Mouse (Mus musculus) lung, postnatal 0 days (tissue): Measurements from ENCODE around the gene Leprot. TPM values are rescaled to one million over a fixed set of nuclear protein-coding genes. Genes with fewer than 3 reads are reported as not detected.

Experiments
- ATAC-seq: fragments of 200-750 bp; cut with Nextera tagmentation; 2 replicates; pipeline ENCODE4 v1.8.0; 2017; ENCODE audit warnings: moderate library complexity
- DNase-seq: peaks from one replicate; pipeline ENCODE4 v3.0.0-alpha.2; 2016; ENCODE audit warnings: low spot score
- H3K27ac ChIP-seq: fragments of 300-500 bp; sonication (generic); 2 replicates; pipeline ENCODE4 v1.5.1; 2014; ENCODE audit warnings: antibody characterized with exemption, mild to moderate bottlenecking, low read length, mixed read lengths
- H3K27me3 ChIP-seq: fragments of 300-500 bp; sonication (generic); replicated peaks from 2 replicates; pipeline ENCODE4 v1.6.1; 2014; ENCODE audit warnings: low read length, mixed read lengths; ENCODE audit not compliant: insufficient read depth
- H3K36me3 ChIP-seq: fragments of 300-500 bp; sonication (generic); 2 replicates; pipeline ENCODE4 v1.6.1; 2014; ENCODE audit warnings: low read length, mixed read lengths; ENCODE audit not compliant: insufficient read depth
- H3K4me1 ChIP-seq: fragments of 300-500 bp; sonication (generic); 2 replicates; pipeline ENCODE4 v1.6.1; 2014; ENCODE audit warnings: antibody characterized with exemption, low read depth, low read length, mixed read lengths; ENCODE audit not compliant: insufficient read depth
- H3K4me2 ChIP-seq: fragments of 300-500 bp; sonication (generic); replicated peaks from 2 replicates; pipeline ENCODE4 v1.6.1; 2014; ENCODE audit warnings: low read depth, mild to moderate bottlenecking, low read length, moderate library complexity, mixed read lengths
- H3K4me3 ChIP-seq: fragments of 300-500 bp; sonication (generic); 2 replicates; pipeline ENCODE4 v1.5.1; 2014; ENCODE audit warnings: low read depth, low read length
- H3K9ac ChIP-seq: fragments of 300-500 bp; sonication (generic); replicated peaks from 2 replicates; pipeline ENCODE4 v1.6.1; 2014; ENCODE audit warnings: low read depth, mild to moderate bottlenecking
- H3K9me3 ChIP-seq: fragments of 300-500 bp; sonication (generic); 2 replicates; pipeline ENCODE4 v1.6.1; 2016; ENCODE audit warnings: low read length, mixed read lengths
- CTCF ChIP-seq: IDR thresholded peaks from 2 replicates; pipeline ENCODE4 v1.5.1; 2016; ENCODE audit warnings: antibody characterized with exemption, mild to moderate bottlenecking
- EP300 ChIP-seq: IDR thresholded peaks from 2 replicates; pipeline ENCODE4 v1.6.1; 2016; ENCODE audit warnings: antibody characterized with exemption, mild to moderate bottlenecking, control low read depth
- WGBS: fragments of 180-500 bp; shearing (Covaris S2); extraction: QIAGEN DNeasy Blood & Tissue Kit; methylation state at CpG from one replicate; pipeline ENCODE4 v1.1.7; 2014; 5-methylcytosine and 5-hydroxymethylcytosine counted together
- polyA plus RNA-seq: library from polyadenylated mRNA; unstranded; fragments of >200 nt; fragmentation: Nextera tagmentation; extraction: Ambion mirVana; gene quantifications from 2 replicates; pipeline ENCODE4 v1.2.1, GENCODE M21; 2015

Leprot gene
- polyA plus RNA-seq, 1 experiment from 2014 or later = 144 TPM

- no peak overlapping the region for H3K4me2 ChIP-seq
- TF ChIP-seq EP300 (no peak), CTCF (no peak)
- H3K9me3 ChIP-seq = no peaks in the 10 kb centered on the region
- WGBS = 84% methylated on average over 5 of the region's 5 CpGs
- ATAC-seq (no peak), DNase-seq (no peak)
- no peaks in the 10 kb centered on the region for H3K4me1 ChIP-seq
- no peaks in the 10 kb centered on the region for H3K27me3 ChIP-seq
- H3K4me3 ChIP-seq = no peak overlapping the region
- no peak overlapping the region for H3K27ac ChIP-seq
- H3K36me3 ChIP-seq = no peaks in the 10 kb centered on the region
- H3K9ac ChIP-seq = no peak overlapping the region
These were observed 26.3 kb upstream of the Leprot start for GRCm38 (mm10) chr4:101621241-101621640.

GRCm38 (mm10) chr4:101625278-101625677 is 22.2 kb upstream of the Leprot start:
- no peak overlapping the region for H3K27ac ChIP-seq
- no peak for ATAC-seq
- WGBS = 83% methylated on average over 5 of the region's 5 CpGs
- no peak overlapping the region for H3K9ac ChIP-seq
- no peaks in the 10 kb centered on the region for H3K4me1 ChIP-seq
- TF ChIP-seq EP300 = no peak
- TF ChIP-seq CTCF = no peak
- H3K9me3 ChIP-seq = no peaks in the 10 kb centered on the region
- H3K36me3 ChIP-seq = no peaks in the 10 kb centered on the region
- no peak overlapping the region for H3K4me2 ChIP-seq
- H3K27me3 ChIP-seq = no peaks in the 10 kb centered on the region
- H3K4me3 ChIP-seq = no peak overlapping the region
- no peak for DNase-seq

- no peaks in the 10 kb centered on the region for H3K9me3 ChIP-seq
- 41% methylated on average over 2 of the region's 2 CpGs for WGBS
- H3K4me3 ChIP-seq = no peak overlapping the region
- H3K36me3 ChIP-seq = no peaks in the 10 kb centered on the region
- no peak for DNase-seq
- H3K27me3 ChIP-seq = no peaks in the 10 kb centered on the region
- ATAC-seq = no peak
- no peak overlapping the region for H3K27ac ChIP-seq
- no peaks in the 10 kb centered on the region for H3K4me1 ChIP-seq
- TF ChIP-seq EP300 (no peak), CTCF (no peak)
- H3K4me2 ChIP-seq = no peak overlapping the region
- H3K9ac ChIP-seq = no peak overlapping the region
These were observed 11.9 kb upstream of the Leprot start for GRCm38 (mm10) chr4:101635596-101635995.

- Histone ChIP-seq H3K36me3 (no peaks in the 10 kb centered on the region), H3K4me1 (no peaks in the 10 kb centered on the region), H3K4me3 (no peak overlapping the region), H3K9me3 (no peaks in the 10 kb centered on the region), H3K27me3 (no peaks in the 10 kb centered on the region), H3K4me2 (no peak overlapping the region), H3K9ac (no peak overlapping the region), H3K27ac (no peak overlapping the region)
- TF ChIP-seq EP300 (no peak), CTCF (no peak)
- 89% methylated on average over 1 of the region's 1 CpGs for WGBS
- DNase-seq = no peak
- no peak for ATAC-seq
These were observed 10.0 kb upstream of the Leprot start for GRCm38 (mm10) chr4:101637472-101637871.

- DNase-seq = no peak
- no peaks in the 10 kb centered on the region for H3K9me3 ChIP-seq
- no peak overlapping the region for H3K4me3 ChIP-seq
- H3K9ac ChIP-seq = no peak overlapping the region
- no peak overlapping the region for H3K4me2 ChIP-seq
- no peaks in the 10 kb centered on the region for H3K36me3 ChIP-seq
- no peaks in the 10 kb centered on the region for H3K4me1 ChIP-seq
- H3K27ac ChIP-seq = no peak overlapping the region
- no peaks in the 10 kb centered on the region for H3K27me3 ChIP-seq
- no peak for ATAC-seq
- no peak for TF ChIP-seq CTCF
- no peak for TF ChIP-seq EP300
- WGBS = 58% methylated on average over 5 of the region's 5 CpGs
These were observed 6.9 kb upstream of the Leprot start for GRCm38 (mm10) chr4:101640631-101641030.

- DNase-seq (no peak), ATAC-seq (no peak)
- Histone ChIP-seq H3K9me3 (no peaks in the 10 kb centered on the region), H3K4me1 (no peaks in the 10 kb centered on the region), H3K4me3 (no peak overlapping the region), H3K9ac (no peak overlapping the region), H3K27me3 (no peaks in the 10 kb centered on the region), H3K36me3 (no peaks in the 10 kb centered on the region), H3K4me2 (no peak overlapping the region), H3K27ac (no peak overlapping the region)
- no peak for TF ChIP-seq EP300
- TF ChIP-seq CTCF = no peak
- WGBS = 77% methylated on average over 6 of the region's 6 CpGs
These were observed 4.8 kb upstream of the Leprot start for GRCm38 (mm10) chr4:101642708-101643107.

GRCm38 (mm10) chr4:101643216-101643615 is 4.3 kb upstream of the Leprot start:
- no peak overlapping the region for H3K9ac ChIP-seq
- H3K4me1 ChIP-seq = no peaks in the 10 kb centered on the region
- H3K4me2 ChIP-seq = no peak overlapping the region
- no peak overlapping the region for H3K4me3 ChIP-seq
- 69% methylated on average over 4 of the region's 4 CpGs for WGBS
- TF ChIP-seq EP300 = no peak
- TF ChIP-seq CTCF = no peak
- no peaks in the 10 kb centered on the region for H3K36me3 ChIP-seq
- ATAC-seq (no peak), DNase-seq (no peak)
- H3K27ac ChIP-seq = no peak overlapping the region
- no peaks in the 10 kb centered on the region for H3K9me3 ChIP-seq
- H3K27me3 ChIP-seq = no peaks in the 10 kb centered on the region
